Mouse (Mus musculus): Measurements from ENCODE around the gene Tanc2. TPM values are rescaled to one million over a fixed set of nuclear protein-coding genes. Genes with fewer than 3 reads are reported as not detected.

Gene Tanc2
- total RNA-seq, 2 experiments from 2014 or later, result 238 to 241 TPM

Small RNAs within 50 kb of the gene (microRNA-seq; reads per million reads assigned to microRNA genes)
- gene Gm23990, result not detected

Other genes with a start within 250 kb of the Tanc2 start
- 1 to 10 TPM; 1.2 to 1.7 TPM for gene March10, start 133.3 kb upstream of the Tanc2 start, total RNA-seq (2021)